Mouse (Mus musculus): ENCODE measurements at regions not wholly inside any gene's neighbourhood (a gene's known extent, or its start where the extent isn't known, plus 50 kb on each side); places are given as distances from the start of the nearest gene placed in this dataset.

DNA sequence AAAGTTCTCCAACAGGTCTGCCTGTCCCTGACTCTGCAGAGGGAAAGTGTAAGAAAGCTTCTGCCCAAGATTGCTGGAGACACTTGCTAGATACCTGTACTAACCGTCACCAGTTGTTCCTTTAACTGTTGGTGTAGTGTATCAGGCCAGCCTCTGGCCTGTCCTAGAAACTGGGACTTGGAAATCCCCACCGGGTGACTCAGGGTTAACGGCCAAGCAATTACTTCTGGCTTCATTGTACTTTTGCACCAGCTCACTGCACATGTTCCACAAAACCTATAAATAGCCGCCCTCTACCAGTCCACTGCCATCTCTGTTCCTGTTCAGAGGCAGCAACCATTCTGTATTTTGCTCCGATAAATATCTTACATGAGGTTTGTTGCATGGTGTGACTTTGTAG is 247.5 kb downstream of the Zfp619 start:
- Histone ChIP-seq H3K9me3 (ENCODE audit: control insufficient read depth, low read length) (no peaks in the 10 kb centered on the region), H3K9ac (no peak overlapping the region), H3K4me1 (replicated peaks; ENCODE audit: control insufficient read depth, insufficient read depth, low read length) (no peaks in the 10 kb centered on the region), H3K4me3 (replicated peaks; ENCODE audit: low read length) (no peak overlapping the region), H3K27me3 (ENCODE audit: control insufficient read depth, insufficient read depth, low read length) (no peaks in the 10 kb centered on the region), H3K4me2 (replicated peaks) (no peak overlapping the region), H3K36me3 (replicated peaks; ENCODE audit: control insufficient read depth, insufficient read depth) (no peaks in the 10 kb centered on the region), H3K27ac (no peak overlapping the region)
- ATAC-seq (ENCODE audit: low FRiP score): no peak
- DNase-seq (ENCODE audit: low spot score): no peak
- 82% methylated on average over 5 of the region's 5 CpGs for WGBS

DNA sequence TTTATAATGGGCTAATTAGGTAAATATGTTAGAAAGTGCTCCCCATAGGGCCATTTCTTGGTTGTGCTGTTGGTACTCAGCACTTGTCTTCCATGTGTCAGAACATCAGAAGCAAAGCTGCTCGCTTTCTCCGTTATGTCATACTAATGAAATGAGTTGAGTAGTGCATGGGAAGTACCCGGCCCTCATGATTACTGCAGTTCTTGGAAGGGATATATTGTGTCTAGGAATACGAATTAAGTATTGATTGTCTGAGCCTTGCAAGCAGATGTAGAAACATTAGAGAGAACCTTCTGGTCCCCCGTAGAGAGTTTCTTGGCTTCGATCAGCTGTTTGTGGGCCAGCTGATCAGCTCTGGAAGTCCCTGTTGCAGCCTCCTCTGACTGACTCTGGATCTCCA is 255.7 kb downstream of the Zfp619 start:
- ATAC-seq (ENCODE audit: low FRiP score) (no peak), DNase-seq (ENCODE audit: low spot score) (no peak)
- H3K36me3 ChIP-seq (replicated peaks; ENCODE audit: control insufficient read depth, insufficient read depth): no peaks in the 10 kb centered on the region
- H3K27me3 ChIP-seq (ENCODE audit: control insufficient read depth, insufficient read depth, low read length): no peaks in the 10 kb centered on the region
- no peak overlapping the region for H3K4me3 ChIP-seq (replicated peaks; ENCODE audit: low read length)
- H3K4me2 ChIP-seq (replicated peaks): no peak overlapping the region
- H3K27ac ChIP-seq: no peak overlapping the region
- no peaks in the 10 kb centered on the region for H3K9me3 ChIP-seq (ENCODE audit: control insufficient read depth, low read length)
- H3K9ac ChIP-seq: no peak overlapping the region
- 88% methylated on average over 6 of the region's 6 CpGs for WGBS
- no peaks in the 10 kb centered on the region for H3K4me1 ChIP-seq (replicated peaks; ENCODE audit: control insufficient read depth, insufficient read depth, low read length)

DNA sequence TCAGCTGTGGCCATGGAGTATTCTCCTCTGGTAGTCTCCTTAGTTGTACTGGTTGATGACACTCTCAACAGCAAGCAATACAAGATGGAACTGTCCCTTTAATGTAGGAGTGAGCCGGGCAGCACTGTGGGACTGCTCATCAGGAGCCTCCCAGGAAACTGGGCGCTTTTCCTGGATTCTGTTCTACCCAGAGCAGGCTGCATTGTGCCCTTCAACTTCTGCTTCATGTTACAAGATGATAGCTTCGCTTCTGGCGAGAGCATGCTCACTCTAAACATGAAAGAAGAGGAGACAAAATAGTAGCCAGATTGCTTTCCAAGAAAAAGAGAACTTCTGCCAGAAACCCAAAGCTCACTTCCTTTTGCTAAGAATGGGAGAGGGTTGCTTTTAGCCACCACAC is 271.8 kb downstream of the Zfp619 start:
- H3K4me2 ChIP-seq (replicated peaks): no peak overlapping the region

DNA sequence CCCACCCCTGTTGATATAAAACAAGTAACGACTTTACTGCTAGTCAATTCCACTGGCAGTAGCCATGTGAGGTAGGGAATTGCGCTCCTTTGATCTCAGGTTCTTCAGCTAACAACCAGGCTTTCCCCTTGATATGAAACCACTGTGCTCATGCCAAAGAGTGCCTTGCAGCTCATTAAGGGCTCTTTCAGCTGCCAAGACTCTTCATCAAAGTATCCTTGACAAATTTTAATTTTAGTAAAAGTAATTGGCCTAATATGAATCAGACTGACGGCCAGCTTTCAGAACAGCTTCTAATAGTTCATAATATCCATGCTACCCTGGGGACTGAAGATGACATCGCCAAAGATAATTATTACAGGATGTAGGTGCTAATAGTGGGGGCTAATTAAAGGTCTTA is 272.3 kb downstream of the Zfp619 start:
- DNase-seq (ENCODE audit: low spot score) (no peak), ATAC-seq (ENCODE audit: low FRiP score) (no peak; the same call in 1 of the 2 replicates)
- no peak overlapping the region for H3K27ac ChIP-seq
- H3K36me3 ChIP-seq (replicated peaks; ENCODE audit: control insufficient read depth, insufficient read depth): no peaks in the 10 kb centered on the region
- H3K4me2 ChIP-seq (replicated peaks): no peak overlapping the region
- no peak overlapping the region for H3K9ac ChIP-seq
- no peaks in the 10 kb centered on the region for H3K27me3 ChIP-seq (ENCODE audit: control insufficient read depth, insufficient read depth, low read length)
- H3K9me3 ChIP-seq (ENCODE audit: control insufficient read depth, low read length): no peaks in the 10 kb centered on the region
- WGBS: 84% methylated on average over 4 of the region's 4 CpGs
- H3K4me3 ChIP-seq (replicated peaks; ENCODE audit: low read length): no peak overlapping the region
- no peaks in the 10 kb centered on the region for H3K4me1 ChIP-seq (replicated peaks; ENCODE audit: control insufficient read depth, insufficient read depth, low read length)

More for the DNA sequence above, 271.8 kb downstream of the Zfp619 start:
- Histone ChIP-seq H3K4me1 (replicated peaks; ENCODE audit: control insufficient read depth, insufficient read depth, low read length) (no peaks in the 10 kb centered on the region), H3K27ac (no peak overlapping the region), H3K36me3 (replicated peaks; ENCODE audit: control insufficient read depth, insufficient read depth) (no peaks in the 10 kb centered on the region), H3K9me3 (ENCODE audit: control insufficient read depth, low read length) (no peaks in the 10 kb centered on the region), H3K27me3 (ENCODE audit: control insufficient read depth, insufficient read depth, low read length) (no peaks in the 10 kb centered on the region), H3K9ac (no peak overlapping the region), H3K4me3 (replicated peaks; ENCODE audit: low read length) (no peak overlapping the region)
- ATAC-seq (ENCODE audit: low FRiP score): no peak
- 84% methylated on average over 4 of the region's 4 CpGs for WGBS
- no peak for DNase-seq (ENCODE audit: low spot score)

DNA sequence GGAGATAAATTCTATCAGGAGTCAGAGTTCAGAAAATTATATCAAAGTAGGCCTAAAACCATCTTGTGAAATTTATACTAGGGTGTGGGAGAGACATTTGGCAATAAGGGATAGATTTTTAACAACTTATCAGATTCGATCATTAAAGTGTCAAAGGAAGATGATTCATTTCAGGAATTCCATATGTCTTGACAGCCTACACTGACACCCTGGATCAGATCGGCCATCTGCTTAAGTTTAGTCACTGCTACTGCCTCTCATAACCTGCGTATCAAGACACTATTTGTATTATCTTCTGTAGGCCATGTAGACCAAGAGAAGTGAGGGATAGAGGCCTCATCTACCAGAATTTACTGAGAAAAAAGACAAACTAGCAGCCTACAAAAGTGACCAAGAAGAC is 277.2 kb downstream of the Zfp619 start:
- no peaks in the 10 kb centered on the region for H3K27me3 ChIP-seq (ENCODE audit: control insufficient read depth, insufficient read depth, low read length)
- WGBS: 93% methylated on average over 3 of the region's 3 CpGs

GRCm38 (mm10) chr7:39804276-39804675 is 286.7 kb downstream of the Zfp619 start:
- Histone ChIP-seq H3K27me3 (ENCODE audit: control insufficient read depth, insufficient read depth, low read length) (no peaks in the 10 kb centered on the region), H3K36me3 (replicated peaks; ENCODE audit: control insufficient read depth, insufficient read depth) (no peaks in the 10 kb centered on the region), H3K4me1 (replicated peaks; ENCODE audit: control insufficient read depth, insufficient read depth, low read length) (no peaks in the 10 kb centered on the region), H3K27ac (no peak overlapping the region), H3K4me3 (replicated peaks; ENCODE audit: low read length) (no peak overlapping the region), H3K4me2 (replicated peaks) (no peak overlapping the region), H3K9ac (no peak overlapping the region), H3K9me3 (ENCODE audit: control insufficient read depth, low read length) (0 out of 2 replicates have a peak, but pooled peaks cover 6% of the 10 kb centered on the region)
- ATAC-seq (ENCODE audit: low FRiP score) (no peak), DNase-seq (ENCODE audit: low spot score) (no peak)
- WGBS: 87% methylated on average over 3 of the region's 3 CpGs

More for the DNA sequence above, 277.2 kb downstream of the Zfp619 start:
- no peaks in the 10 kb centered on the region for H3K9me3 ChIP-seq (ENCODE audit: control insufficient read depth, low read length)
- H3K36me3 ChIP-seq (replicated peaks; ENCODE audit: control insufficient read depth, insufficient read depth): no peaks in the 10 kb centered on the region
- no peak overlapping the region for H3K4me2 ChIP-seq (replicated peaks)
- ATAC-seq (ENCODE audit: low FRiP score): no peak
- no peak for DNase-seq (ENCODE audit: low spot score)
- no peak overlapping the region for H3K9ac ChIP-seq
- no peaks in the 10 kb centered on the region for H3K4me1 ChIP-seq (replicated peaks; ENCODE audit: control insufficient read depth, insufficient read depth, low read length)
- H3K4me3 ChIP-seq (replicated peaks; ENCODE audit: low read length): no peak overlapping the region
- H3K27ac ChIP-seq: no peak overlapping the region

DNA sequence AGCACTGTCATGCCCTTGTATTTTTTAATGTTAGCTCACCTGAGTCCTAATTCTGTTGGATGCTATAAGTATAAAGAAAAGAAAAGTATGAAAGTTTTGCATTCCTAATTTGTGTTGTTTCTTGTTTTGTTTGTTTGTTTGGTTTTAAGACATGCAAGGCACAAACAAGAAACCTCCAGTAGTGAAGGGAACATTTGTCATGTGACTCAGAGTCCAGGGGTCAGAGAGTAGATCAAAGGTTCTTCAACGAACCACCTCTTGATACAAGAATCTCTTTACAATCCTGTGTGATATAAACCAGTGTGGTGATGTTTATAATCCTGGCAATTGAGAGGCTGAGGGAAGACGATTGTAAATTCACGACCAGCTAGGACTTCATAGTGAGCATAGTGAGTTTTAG is 300.5 kb downstream of the Zfp619 start:
- DNase-seq (ENCODE audit: low spot score) (no peak), ATAC-seq (ENCODE audit: low FRiP score) (no peak)
- Histone ChIP-seq H3K4me3 (replicated peaks; ENCODE audit: low read length) (no peak overlapping the region), H3K4me2 (replicated peaks) (no peak overlapping the region), H3K4me1 (replicated peaks; ENCODE audit: control insufficient read depth, insufficient read depth, low read length) (no peaks in the 10 kb centered on the region), H3K9me3 (ENCODE audit: control insufficient read depth, low read length) (0 out of 2 replicates have a peak, but pooled peaks cover 5% of the 10 kb centered on the region), H3K36me3 (replicated peaks; ENCODE audit: control insufficient read depth, insufficient read depth) (no peaks in the 10 kb centered on the region), H3K9ac (no peak overlapping the region), H3K27ac (no peak overlapping the region), H3K27me3 (ENCODE audit: control insufficient read depth, insufficient read depth, low read length) (no peaks in the 10 kb centered on the region)
- 88% methylated on average over 3 of the region's 3 CpGs for WGBS

DNA sequence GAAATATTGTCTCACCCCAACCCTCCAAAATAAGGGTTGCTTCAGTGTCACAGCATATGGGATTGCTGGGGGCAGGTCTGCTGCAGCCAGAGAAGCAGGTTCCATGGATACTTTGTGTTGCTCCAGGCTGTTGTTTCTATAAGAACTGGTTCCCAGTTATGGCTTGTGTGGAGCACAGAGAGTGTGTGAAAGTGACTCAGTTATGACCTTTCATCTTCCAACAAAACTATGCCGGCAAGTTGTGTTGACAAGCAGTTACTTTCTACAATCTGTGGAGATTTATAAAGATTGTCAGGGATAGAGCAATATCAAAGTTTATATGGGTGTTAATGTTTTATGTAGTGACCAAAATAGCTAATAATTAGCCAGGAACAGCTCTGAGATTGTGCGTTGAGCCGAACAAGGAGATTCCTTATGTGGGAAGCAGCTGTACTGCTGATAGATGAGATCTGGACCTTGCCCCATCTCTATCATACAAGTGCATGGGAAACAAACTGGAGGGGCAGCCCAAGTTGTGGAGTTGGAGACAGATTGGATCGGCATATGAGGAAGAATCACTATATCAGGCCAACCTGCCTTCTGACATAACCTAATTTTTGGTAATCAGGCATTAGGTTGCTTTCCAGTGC is 305.1 kb downstream of the Zfp619 start:
- no peaks in the 10 kb centered on the region for H3K4me1 ChIP-seq (replicated peaks; ENCODE audit: control insufficient read depth, insufficient read depth, low read length)

DNA sequence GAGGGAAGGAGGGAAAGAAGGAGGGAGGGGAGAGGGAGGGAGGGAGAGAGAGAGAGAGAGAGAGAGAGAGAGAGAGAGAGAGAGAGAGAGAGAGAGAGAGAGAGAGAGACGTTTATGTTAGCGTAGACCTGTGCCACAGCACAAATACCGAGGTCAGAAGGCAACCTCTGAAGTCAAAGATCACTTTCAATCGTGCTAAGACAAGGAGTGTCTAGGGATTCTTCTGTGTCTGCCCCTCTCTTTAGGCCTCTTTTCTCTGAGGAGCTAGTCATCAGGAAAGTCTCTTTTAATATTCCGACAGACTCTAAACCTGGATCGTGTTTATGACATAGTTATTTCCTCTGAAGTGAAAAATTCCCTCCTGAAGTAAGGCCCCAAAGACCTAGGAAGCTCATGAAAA is 310.8 kb downstream of the Zfp619 start:
- Histone ChIP-seq H3K4me3 (replicated peaks; ENCODE audit: low read length) (no peak overlapping the region), H3K27ac (no peak overlapping the region), H3K9ac (no peak overlapping the region), H3K4me2 (replicated peaks) (no peak overlapping the region), H3K9me3 (ENCODE audit: control insufficient read depth, low read length) (no peaks in the 10 kb centered on the region), H3K27me3 (ENCODE audit: control insufficient read depth, insufficient read depth, low read length) (no peaks in the 10 kb centered on the region), H3K4me1 (replicated peaks; ENCODE audit: control insufficient read depth, insufficient read depth, low read length) (no peaks in the 10 kb centered on the region), H3K36me3 (replicated peaks; ENCODE audit: control insufficient read depth, insufficient read depth) (no peaks in the 10 kb centered on the region)
- no peak for DNase-seq (ENCODE audit: low spot score)
- no peak for ATAC-seq (ENCODE audit: low FRiP score)
- WGBS: 50% methylated on average over 6 of the region's 6 CpGs

More for the DNA sequence above, 305.1 kb downstream of the Zfp619 start:
- 93% methylated on average over 4 of the region's 4 CpGs for WGBS
- H3K27ac ChIP-seq: no peak overlapping the region
- H3K4me3 ChIP-seq (replicated peaks; ENCODE audit: low read length): no peak overlapping the region
- no peak overlapping the region for H3K4me2 ChIP-seq (replicated peaks)
- no peak overlapping the region for H3K9ac ChIP-seq
- no peaks in the 10 kb centered on the region for H3K27me3 ChIP-seq (ENCODE audit: control insufficient read depth, insufficient read depth, low read length)
- DNase-seq (ENCODE audit: low spot score) (no peak), ATAC-seq (ENCODE audit: low FRiP score) (no peak)
- H3K36me3 ChIP-seq (replicated peaks; ENCODE audit: control insufficient read depth, insufficient read depth): no peaks in the 10 kb centered on the region
- no peaks in the 10 kb centered on the region for H3K9me3 ChIP-seq (ENCODE audit: control insufficient read depth, low read length)

GRCm38 (mm10) chr7:39830831-39831230 is 313.3 kb downstream of the Zfp619 start:
- Histone ChIP-seq H3K27me3 (ENCODE audit: control insufficient read depth, insufficient read depth, low read length) (no peaks in the 10 kb centered on the region), H3K4me1 (replicated peaks; ENCODE audit: control insufficient read depth, insufficient read depth, low read length) (no peaks in the 10 kb centered on the region), H3K9me3 (ENCODE audit: control insufficient read depth, low read length) (no peaks in the 10 kb centered on the region), H3K27ac (no peak overlapping the region), H3K4me3 (replicated peaks; ENCODE audit: low read length) (no peak overlapping the region), H3K9ac (no peak overlapping the region), H3K36me3 (replicated peaks; ENCODE audit: control insufficient read depth, insufficient read depth) (no peaks in the 10 kb centered on the region), H3K4me2 (replicated peaks) (no peak overlapping the region)
- no peak for DNase-seq (ENCODE audit: low spot score)
- ATAC-seq (ENCODE audit: low FRiP score): no peak
- WGBS: 88% methylated on average over 2 of the region's 2 CpGs

Data from hindbrain, embryonic 14.5 days (tissue).